In the genomic region with DNA sequence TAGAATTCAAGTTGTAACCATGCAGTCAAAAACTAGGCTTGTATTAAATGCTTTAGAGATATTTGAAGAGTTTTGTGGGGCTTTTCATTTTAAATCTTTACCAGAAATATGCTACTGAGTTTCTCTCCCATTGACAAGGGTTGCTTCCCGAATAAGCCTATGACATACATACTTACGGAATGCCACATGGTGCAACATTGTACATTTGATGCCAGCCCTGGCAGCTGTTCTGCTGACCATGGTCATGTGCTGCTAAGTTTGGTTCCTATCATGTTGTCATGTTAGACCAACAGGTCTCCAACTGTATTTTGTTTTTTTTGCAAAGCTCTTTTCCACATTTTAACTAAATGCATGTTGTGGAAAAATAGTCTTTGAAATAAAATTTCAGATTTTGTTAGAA, we compare ENCODE assay signal across 16 mouse cellular contexts.
DNase-seq lines count a peak whose midpoint lies in the region; ATAC-seq lines count a peak whose summit lies in the region.
"Had no signal": no experiment of that assay in that cellular context is flagged by ENCODE, and none has a peak within 500 bp of the region (broad histone marks: within the 10 kb centered on the region; RNA-seq: fewer than 3 reads in every experiment).

No protein-coding gene starts in this region.

- no peaks in the 10 kb centered on the region for H3K4me1 ChIP-seq in heart, embryonic 12.5 days (replicated peaks)
- H3K4me1 ChIP-seq: embryonic facial prominence, embryonic 13.5 days; hindbrain, embryonic 10.5 days; midbrain, embryonic 12.5 days had no signal

- H3K36me3 ChIP-seq in heart, embryonic 12.5 days = no peaks in the 10 kb centered on the region
- H3K36me3 ChIP-seq: embryonic facial prominence, embryonic 13.5 days; hindbrain, embryonic 10.5 days; midbrain, embryonic 12.5 days had no signal

- no peaks in the 10 kb centered on the region for H3K9me3 ChIP-seq in heart, embryonic 12.5 days (replicated peaks)
- H3K9me3 ChIP-seq: embryonic facial prominence, embryonic 13.5 days; hindbrain, embryonic 10.5 days; midbrain, embryonic 12.5 days had no signal

- no peak overlapping the region for H3K4me3 ChIP-seq in heart, embryonic 12.5 days
- H3K4me3 ChIP-seq: embryonic facial prominence, embryonic 13.5 days; hindbrain, embryonic 10.5 days; midbrain, embryonic 12.5 days had no signal

- no peak overlapping the region for H3K27ac ChIP-seq in heart, embryonic 12.5 days (ENCODE audit: poor library complexity, severe bottlenecking)
- H3K27ac ChIP-seq: embryonic facial prominence, embryonic 13.5 days; hindbrain, embryonic 10.5 days; midbrain, embryonic 12.5 days had no signal

- WGBS in heart, embryonic 12.5 days = 74% methylated on average over 2 of the region's 2 CpGs

- no peaks in the 10 kb centered on the region for H3K27me3 ChIP-seq in heart, embryonic 12.5 days (replicated peaks)
- H3K27me3 ChIP-seq: embryonic facial prominence, embryonic 13.5 days; midbrain, embryonic 12.5 days had no signal

- H3K9ac ChIP-seq in heart, embryonic 12.5 days = no peak overlapping the region
- H3K9ac ChIP-seq: embryonic facial prominence, embryonic 13.5 days; forebrain, postnatal 0 days; lung, embryonic 14.5 days; midbrain, embryonic 12.5 days had no signal

- intact Hi-C loops in gastrocnemius, postnatal 14 days (cut with DNase I; ENCODE audit: low total_unique reads) = no loop called here

- no peak for ATAC-seq in heart, embryonic 12.5 days (ENCODE audit: insufficient number of reproducible peaks, low FRiP score)
- ATAC-seq in activated CD4-positive, CD25-positive, alpha-beta regulatory T cell, adult 4 months = no peak
- ATAC-seq: forebrain, postnatal 0 days had no signal

- DNase-seq in heart, adult 18-20 months = peak; percentile 63 to 69
- peak; percentile 84 for DNase-seq in NIH3T3 (ENCODE audit: low read depth)
- DNase-seq in gastrocnemius, postnatal 14 days = peak; percentile 35
- DNase-seq in heart, postnatal 4 days = peak; percentile 54
- no peak for DNase-seq in embryo, embryonic 10.5 days (ENCODE audit: low spot score)
- DNase-seq: adrenal gland, adult 8-10 months; cerebellum, adult 2 months; forebrain, postnatal 0 days; lung, embryonic 14.5 days; thymus, postnatal 36 days had no signal

- no peak overlapping the region for H3K4me2 ChIP-seq in heart, embryonic 12.5 days
- H3K4me2 ChIP-seq: embryonic facial prominence, embryonic 13.5 days; liver, embryonic 11.5 days; lung, embryonic 14.5 days; midbrain, embryonic 12.5 days had no signal
